Mouse (Mus musculus) 3T3-L1 (cell line): Measurements from ENCODE around the gene Cpne7.

Source experiments
- DNase-seq: peaks from one replicate; pipeline ENCODE4 v3.0.0-alpha.2; 2015; ENCODE audit warnings: low read depth, low spot score

Gene Cpne7

GRCm38 (mm10) chr8:123113908-123114469, 3.2 kb upstream of the Cpne7 start:
- DNase-seq, result peak; percentile 55

- DNase-seq, result no peak
Observed at GRCm38 (mm10) chr8:123114644-123115043, 2.5 kb upstream of the Cpne7 start.

GRCm38 (mm10) chr8:123117744-123118143, 570 bp downstream of the Cpne7 start:
- DNase-seq, result no peak

GRCm38 (mm10) chr8:123122059-123122458, 4.9 kb downstream of the Cpne7 start:
- DNase-seq, result no peak

GRCm38 (mm10) chr8:123122670-123123069, 5.5 kb downstream of the Cpne7 start:
- peak; percentile 46 for DNase-seq

GRCm38 (mm10) chr8:123126193-123126816, 9.1 kb downstream of the Cpne7 start:
- DNase-seq, result no peak

- DNase-seq, result no peak
Observed at GRCm38 (mm10) chr8:123131041-123131440, 13.9 kb downstream of the Cpne7 start.

GRCm38 (mm10) chr8:123132953-123133352, 15.8 kb downstream of the Cpne7 start:
- no peak for DNase-seq

GRCm38 (mm10) chr8:123134149-123134713, 17.1 kb downstream of the Cpne7 start:
- no peak for DNase-seq

- peak; percentile 50 for DNase-seq
Observed at GRCm38 (mm10) chr8:123135406-123135805, 18.2 kb downstream of the Cpne7 start.

GRCm38 (mm10) chr8:123135806-123136205, 18.6 kb downstream of the Cpne7 start:
- no peak for DNase-seq

- DNase-seq, result no peak
Observed at GRCm38 (mm10) chr8:123136287-123136686, 19.1 kb downstream of the Cpne7 start.

GRCm38 (mm10) chr8:123137645-123138077, 20.5 kb downstream of the Cpne7 start:
- DNase-seq, result peak; percentile 88

- DNase-seq, result no peak
Observed at GRCm38 (mm10) chr8:123138741-123139140, 21.6 kb downstream of the Cpne7 start.

- DNase-seq, result peak; percentile 98
Observed at GRCm38 (mm10) chr8:123141741-123142462, 24.7 kb downstream of the Cpne7 start.

GRCm38 (mm10) chr8:123145279-123145678, 28.1 kb downstream of the Cpne7 start:
- DNase-seq, result peak; percentile 77

GRCm38 (mm10) chr8:123146390-123146789, 29.2 kb downstream of the Cpne7 start:
- no peak for DNase-seq

- DNase-seq, result no peak
Observed at GRCm38 (mm10) chr8:123150737-123151171, 33.6 kb downstream of the Cpne7 start.

GRCm38 (mm10) chr8:123155177-123155576, 38.0 kb downstream of the Cpne7 start:
- DNase-seq, result peak; percentile 42

- no peak for DNase-seq
Observed at GRCm38 (mm10) chr8:123156070-123156773, 39.0 kb downstream of the Cpne7 start.

GRCm38 (mm10) chr8:123157888-123158465, 40.8 kb downstream of the Cpne7 start, which contains the start of gene Sult5a1:
Gene Sult5a1 (minus strand): TSS chr8:123158315.
- no peak for DNase-seq
